Mouse (Mus musculus) erythroblast, embryonic 14.5 days (primary cell): ENCODE data around the gene Gusb.

Experiments
- GATA1 ChIP-seq: IDR thresholded peaks from 2 replicates; pipeline ENCODE4 v1.6.1; 2012; ENCODE audit warnings: low read length, inconsistent platforms, mixed read lengths
- TAL1 ChIP-seq: IDR thresholded peaks from 3 replicates; pipeline ENCODE4 v1.6.1; 2012; ENCODE audit warnings: low read length, inconsistent platforms, mixed read lengths

- TF ChIP-seq TAL1 (no peak), GATA1 (no peak)
Measured at GRCm38 (mm10) chr5:129993374-129993773, 9.5 kb downstream of the Gusb start.
